Mouse (Mus musculus): ENCODE data around the gene Tceal6. TPM values are rescaled to one million over a fixed set of nuclear protein-coding genes. Genes with fewer than 3 reads are reported as not detected.
"Not testable (repeated sequence)": the region's sequence is repeated elsewhere in the genome, so short reads cannot be mapped to it uniquely, and the experiment has no call there.

Tceal6 gene
- total RNA-seq (2021), result 100 to 1,000 TPM in 1 of 2 experiments, 10 to 100 TPM in 1; 83.8 to 106 TPM

- intact Hi-C loops (cut with DNase I), result no loop called here
Observed at GRCm38 (mm10) chrX:135210436-135211221, at the start of gene Tceal6. Gene Tceal6, minus strand, starts transcription at chrX:135210687.

GRCm38 (mm10) chrX:135209773-135210435, 583 bp downstream of the Tceal6 start:
- DNase-seq (ENCODE audit: low spot score in 2 of 2), result peak; percentile 4 to 15
- intact Hi-C loops (cut with DNase I), result not testable (repeated sequence)

More at GRCm38 (mm10) chrX:135210436-135211221, at the start of gene Tceal6:
- DNase-seq (ENCODE audit: low spot score in 2 of 2), result peak; percentile 35 to 57

GRCm38 (mm10) chrX:135189924-135190323, 20.6 kb downstream of the Tceal6 start:
- DNase-seq (ENCODE audit: low spot score in 2 of 2); intact Hi-C loops (cut with DNase I): not testable (repeated sequence)

GRCm38 (mm10) chrX:135188661-135189060, 21.8 kb downstream of the Tceal6 start:
- DNase-seq (ENCODE audit: low spot score in 2 of 2); intact Hi-C loops (cut with DNase I): not testable (repeated sequence)

- intact Hi-C loops (cut with DNase I); DNase-seq (ENCODE audit: low spot score in 2 of 2): not testable (repeated sequence)
Observed at GRCm38 (mm10) chrX:135177532-135177931, 33.0 kb downstream of the Tceal6 start, which contains the start of gene Gm15023. Gene Gm15023, minus strand, starts transcription at chrX:135177632.

Other genes with a start within 250 kb of the Tceal6 start
- gene Nxf2, start 245.9 kb downstream of the Tceal6 start, total RNA-seq (2021), result not detected
- gene Zmat1, start 201.5 kb downstream of the Tceal6 start, total RNA-seq (2021), result 10 to 100 TPM in 1 of 2 experiments, 1 to 10 TPM in 1; 9.4 to 11.4 TPM
- not detected for gene Gm15023, start 33.1 kb downstream of the Tceal6 start, total RNA-seq (2021)
- gene Pramel3, start 91.6 kb upstream of the Tceal6 start, total RNA-seq (2021), result not detected
- gene Gm5128, start 162.6 kb upstream of the Tceal6 start, total RNA-seq (2021), result not detected
- gene Gm7903, start 223.1 kb upstream of the Tceal6 start, total RNA-seq (2021), result not detected

Data from left cerebral cortex, postnatal 25 days (tissue).